Mouse (Mus musculus) gastrocnemius, postnatal 10 days (tissue): Measurements from ENCODE around the gene Brinp3. TPM values are rescaled to one million over a fixed set of nuclear protein-coding genes. Genes with fewer than 3 reads are reported as not detected.
"Not testable (repeated sequence)": the region's sequence is repeated elsewhere in the genome, so short reads cannot be mapped to it uniquely, and the experiment has no call there.

Experiments
- DNase-seq: peaks from one replicate; pipeline ENCODE4 v3.0.0; 2021; ENCODE audit warnings: mixed read lengths
- long read RNA-seq, 2 experiments: library from polyadenylated mRNA; stranded (forward); transcript quantifications; one replicate each; pipeline ENCODE4 v2.0.0; 2021
- total RNA-seq, 2 experiments: library from RNA; stranded (reverse); gene quantifications; 2 replicates each; pipeline ENCODE4 v1.2.3; 2021

Gene Brinp3
- total RNA-seq: under 1 TPM; 0.19 to 0.34 TPM
- long read RNA-seq, experiment 1: 0 reads
- long read RNA-seq, experiment 2, partial matches to known transcripts: 0 of 1 reads
- long read RNA-seq, experiment 2, other reads (novel, unspliced or antisense): 0 of 1 reads

DNA sequence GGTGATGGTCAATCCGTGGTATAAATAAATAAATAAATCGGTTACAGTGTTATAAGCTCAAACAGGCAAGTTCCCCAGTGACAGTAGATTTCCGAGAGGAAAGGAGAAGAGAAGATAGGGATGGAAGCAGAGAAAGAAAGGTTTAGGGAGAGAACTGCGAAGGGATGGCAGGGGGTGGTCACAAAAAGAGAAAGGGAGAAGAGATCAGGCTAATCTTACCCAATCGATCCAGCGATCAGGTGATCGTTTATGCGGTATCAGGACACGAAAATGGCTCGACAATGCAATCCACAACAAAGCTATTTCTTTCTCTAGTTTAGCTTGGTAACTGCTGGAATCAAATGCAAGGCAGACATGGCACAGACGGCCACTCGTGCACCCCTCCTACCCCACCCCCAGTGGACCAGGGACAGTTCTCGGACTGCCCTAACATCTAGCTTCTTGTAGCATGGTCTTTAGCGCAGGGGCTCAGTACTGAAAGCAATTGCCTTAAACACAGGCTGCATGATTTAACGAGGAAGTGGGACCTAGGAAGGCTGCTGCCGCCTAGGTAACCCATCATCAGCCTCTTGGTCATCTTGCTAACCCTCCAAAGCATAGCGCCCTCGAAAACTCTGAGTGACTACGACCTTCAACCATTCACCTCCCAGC is at the start of gene Brinp3:
Gene Brinp3, plus strand, starts transcription at position 80 of the 651 bp plus-strand sequence.
- no peak for DNase-seq

GRCm38 (mm10) chr1:146494221-146494620 is 339 bp upstream of the Brinp3 start:
- no peak for DNase-seq

DNA sequence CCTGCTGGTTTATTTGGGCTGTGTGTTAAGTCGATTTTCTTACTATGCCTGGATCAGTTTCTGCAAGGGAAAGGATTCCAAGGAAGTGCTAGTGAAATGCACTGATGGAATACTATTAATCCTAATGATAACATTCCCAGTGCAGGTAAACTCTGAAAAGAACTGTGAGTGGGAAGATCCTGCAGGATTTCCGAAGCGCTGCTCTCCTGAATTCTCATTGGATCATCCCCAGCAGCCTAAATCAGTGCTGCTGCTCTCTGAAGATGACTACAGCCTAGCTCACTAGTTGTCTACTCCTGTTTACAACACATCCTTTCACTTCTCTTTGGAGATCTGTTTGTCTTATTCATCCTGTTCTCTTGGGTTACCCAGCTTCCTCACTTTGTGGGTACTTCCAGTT is 826 bp downstream of the Brinp3 start:
- DNase-seq: no peak

- no peak for DNase-seq
Observed at GRCm38 (mm10) chr1:146497381-146498081, 3.0 kb downstream of the Brinp3 start.

GRCm38 (mm10) chr1:146498085-146498779 is 3.7 kb downstream of the Brinp3 start:
- no peak for DNase-seq

DNA sequence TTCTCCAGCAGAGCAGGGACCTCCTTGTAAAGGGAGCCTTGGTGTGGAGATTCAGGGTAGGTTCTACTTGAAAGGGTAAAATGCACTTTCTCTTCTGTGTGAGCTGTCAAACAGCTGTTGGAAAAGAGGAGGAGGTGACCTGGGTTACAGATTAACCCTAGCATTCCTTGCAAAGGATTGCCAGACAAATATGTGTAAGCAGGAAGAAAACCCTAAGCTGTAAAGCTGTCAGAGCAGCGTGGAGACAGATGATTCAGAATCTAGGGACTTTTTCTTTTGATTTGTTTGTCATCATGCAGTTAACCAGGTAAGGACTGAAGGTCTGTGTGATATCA is 4.2 kb downstream of the Brinp3 start:
- DNase-seq: no peak

DNA sequence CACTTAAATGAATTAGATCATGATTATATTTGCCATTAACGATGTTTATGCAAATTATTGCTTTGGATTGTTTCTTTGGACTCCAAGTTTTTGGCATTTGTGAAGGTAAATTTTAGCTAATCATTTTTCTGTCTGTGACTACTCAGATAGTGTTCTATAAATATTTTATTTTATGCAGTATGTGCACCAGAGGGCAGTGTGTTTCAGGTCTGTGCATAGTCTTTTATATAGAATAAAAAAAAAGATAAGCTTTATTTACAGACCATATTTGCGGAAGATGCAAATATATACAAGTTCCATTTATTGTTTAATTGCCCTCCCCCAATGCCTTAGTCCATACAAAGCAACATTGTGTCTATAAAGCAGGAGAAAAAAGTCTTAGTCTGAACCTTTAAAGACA is 20.8 kb downstream of the Brinp3 start:
- DNase-seq: no peak

GRCm38 (mm10) chr1:146523727-146524573 is 29.4 kb downstream of the Brinp3 start:
- DNase-seq: no peak

- DNase-seq: no peak
Observed at GRCm38 (mm10) chr1:146528572-146528971, 34.0 kb downstream of the Brinp3 start.

GRCm38 (mm10) chr1:146546847-146547428 is 52.4 kb downstream of the Brinp3 start:
- DNase-seq: no peak

DNA sequence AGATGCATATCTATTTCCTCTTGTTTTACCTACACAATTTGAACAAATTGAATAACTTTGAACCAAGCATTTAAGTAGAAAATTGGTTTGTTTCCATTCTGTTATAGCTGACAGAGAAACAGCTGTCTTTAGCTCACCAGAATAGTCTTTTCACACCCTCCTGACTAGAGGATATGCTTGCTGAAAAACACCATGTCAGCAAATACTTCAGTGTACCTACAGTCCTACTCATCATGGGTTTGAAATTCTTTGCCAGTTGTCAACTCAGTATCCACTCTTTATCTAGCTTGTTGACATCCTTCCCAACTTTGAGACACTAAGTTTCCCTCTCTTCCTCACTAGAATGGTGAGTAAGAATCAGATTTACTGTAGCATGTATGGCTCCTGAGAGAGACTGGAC is 62.4 kb downstream of the Brinp3 start:
- DNase-seq: no peak

DNA sequence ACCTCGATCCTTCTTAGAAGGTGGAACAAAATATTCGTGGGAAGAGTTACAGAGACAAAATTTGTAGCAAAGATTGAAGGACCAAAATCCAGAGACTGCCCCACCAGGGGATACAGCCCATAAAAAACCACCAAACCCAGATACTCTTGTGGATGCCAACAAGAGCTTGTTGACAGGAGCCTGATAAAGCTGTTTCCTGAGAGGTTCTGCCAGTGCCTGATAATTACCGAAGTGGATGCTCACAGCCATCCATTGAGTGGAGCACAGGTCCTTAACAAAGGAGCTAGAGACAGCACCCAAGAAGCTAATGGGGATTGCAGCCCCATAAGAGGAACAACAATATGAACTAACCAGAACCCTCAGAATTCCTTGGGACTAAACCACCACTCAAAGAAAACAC is 67.6 kb downstream of the Brinp3 start:
- DNase-seq: no peak

GRCm38 (mm10) chr1:146584181-146584580 is 89.6 kb downstream of the Brinp3 start:
- DNase-seq: no peak

- no peak for DNase-seq
Observed at GRCm38 (mm10) chr1:146632895-146633294, 138.3 kb downstream of the Brinp3 start.

GRCm38 (mm10) chr1:146657214-146657613 is 162.7 kb downstream of the Brinp3 start:
- no peak for DNase-seq

DNA sequence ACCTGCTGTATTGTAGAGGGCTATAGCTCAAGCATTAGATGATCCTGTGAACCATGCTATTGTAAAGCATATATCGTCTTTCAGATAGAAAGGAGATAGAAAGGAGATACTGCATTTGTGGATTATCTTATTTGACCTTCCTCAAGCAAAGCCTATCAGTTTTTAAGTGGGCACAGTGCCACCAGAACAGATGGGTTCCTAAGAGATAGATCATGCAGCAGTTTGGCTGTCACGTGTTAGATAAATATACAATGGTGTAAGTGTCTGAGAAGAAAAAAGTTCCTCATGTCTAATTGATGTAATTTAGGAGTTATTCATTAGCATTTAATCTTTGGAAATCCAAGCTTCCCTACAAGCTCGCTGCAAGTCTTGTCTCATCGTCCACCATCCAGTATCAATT is 206.2 kb downstream of the Brinp3 start:
- no peak for DNase-seq

- DNase-seq: no peak
Observed at GRCm38 (mm10) chr1:146719556-146719955, 225.0 kb downstream of the Brinp3 start.

- DNase-seq: not testable (repeated sequence)
Observed at GRCm38 (mm10) chr1:146724784-146725513, 230.4 kb downstream of the Brinp3 start.

DNA sequence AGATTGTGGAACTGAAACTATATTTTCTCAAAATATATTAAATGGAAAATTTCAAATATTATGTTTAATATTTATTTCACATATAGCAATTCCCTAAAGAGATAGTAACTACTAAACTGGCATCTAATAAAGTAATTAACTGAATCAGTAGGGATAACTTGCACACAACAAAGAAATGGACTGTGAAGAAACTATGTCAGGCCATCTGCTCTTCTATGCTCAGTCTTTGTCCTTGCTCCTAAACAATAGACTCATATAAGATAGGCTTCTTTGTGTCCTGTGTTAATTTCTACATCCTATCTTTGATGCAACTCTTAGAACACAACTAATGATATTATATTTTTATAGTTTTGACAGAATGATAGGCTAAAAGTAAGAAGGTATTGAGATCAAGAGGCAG is 256.5 kb downstream of the Brinp3 start:
- no peak for DNase-seq

- no peak for DNase-seq
Observed at GRCm38 (mm10) chr1:146783259-146783658, 288.7 kb downstream of the Brinp3 start.

DNA sequence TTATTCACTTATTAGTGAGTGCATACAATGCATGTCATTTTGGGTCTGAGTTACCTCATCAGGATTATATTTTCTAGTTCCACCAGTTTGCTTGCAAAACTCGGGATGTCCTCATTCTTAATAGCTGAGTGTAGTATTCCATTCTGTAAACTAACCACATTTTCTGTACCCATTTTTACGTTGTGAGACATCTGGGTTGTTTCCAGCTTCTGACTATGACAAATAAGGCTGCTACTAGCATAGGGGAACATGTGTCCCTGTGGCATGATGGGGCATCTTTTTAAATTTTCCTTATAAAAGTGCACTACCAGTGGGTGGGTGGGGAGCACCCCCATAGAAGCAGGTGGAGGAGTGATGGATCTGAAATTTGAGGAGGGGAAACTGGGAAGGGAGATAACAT is 292.7 kb downstream of the Brinp3 start:
- DNase-seq: no peak
